Mouse (Mus musculus): Measurements from ENCODE around the gene Ankrd33b.

Ankrd33b gene

DNA sequence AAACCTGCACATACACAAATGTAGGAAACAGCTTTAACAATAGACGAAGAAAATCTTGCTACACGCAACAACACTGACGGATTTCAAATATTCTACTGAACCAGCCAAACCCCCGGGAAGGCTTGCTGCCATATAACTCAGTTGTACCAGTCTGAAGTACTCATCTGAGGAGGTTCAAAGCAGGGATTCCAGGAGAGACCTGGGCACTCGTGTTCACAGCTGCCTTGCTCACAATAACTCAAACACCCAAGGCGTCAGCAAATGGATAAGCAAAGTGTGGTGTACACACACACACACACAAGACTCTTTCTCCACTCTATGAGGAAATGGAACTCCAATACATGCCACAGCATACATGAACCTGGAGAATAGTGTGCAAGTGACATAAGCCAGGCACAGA, 29.5 kb downstream of the Ankrd33b start:
- DNase-seq (ENCODE audit: low spot score): no peak

GRCm38 (mm10) chr15:31337192-31337741, 30.3 kb downstream of the Ankrd33b start:
- no peak for DNase-seq (ENCODE audit: low spot score)

- DNase-seq (ENCODE audit: low spot score): no peak
These were observed 30.8 kb downstream of the Ankrd33b start for GRCm38 (mm10) chr15:31336685-31337084.

DNA sequence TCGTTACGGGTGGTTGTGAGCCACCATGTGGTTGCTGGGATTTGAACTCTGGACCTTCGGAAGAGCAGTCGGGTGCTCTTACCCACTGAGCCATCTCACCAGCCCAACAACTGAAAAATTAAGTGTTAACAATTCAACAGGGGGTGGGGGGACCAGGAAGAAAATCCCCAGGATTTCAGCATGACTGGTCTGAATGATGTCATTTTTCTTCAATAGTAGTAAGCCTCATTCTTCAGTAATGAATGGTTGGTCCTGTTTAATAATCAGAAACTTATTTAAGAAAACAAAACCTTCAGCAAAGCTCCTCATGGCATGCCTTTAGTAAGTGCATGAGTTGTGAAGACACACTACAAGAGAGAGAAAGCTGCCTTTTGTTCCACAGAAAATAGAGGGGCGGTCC, 32.7 kb downstream of the Ankrd33b start:
- no peak for DNase-seq (ENCODE audit: low spot score)

- no peak for DNase-seq (ENCODE audit: low spot score)
These were observed 34.9 kb downstream of the Ankrd33b start for GRCm38 (mm10) chr15:31332541-31333163.

- DNase-seq (ENCODE audit: low spot score): no peak
These were observed 35.8 kb downstream of the Ankrd33b start for GRCm38 (mm10) chr15:31331742-31332141.

DNA sequence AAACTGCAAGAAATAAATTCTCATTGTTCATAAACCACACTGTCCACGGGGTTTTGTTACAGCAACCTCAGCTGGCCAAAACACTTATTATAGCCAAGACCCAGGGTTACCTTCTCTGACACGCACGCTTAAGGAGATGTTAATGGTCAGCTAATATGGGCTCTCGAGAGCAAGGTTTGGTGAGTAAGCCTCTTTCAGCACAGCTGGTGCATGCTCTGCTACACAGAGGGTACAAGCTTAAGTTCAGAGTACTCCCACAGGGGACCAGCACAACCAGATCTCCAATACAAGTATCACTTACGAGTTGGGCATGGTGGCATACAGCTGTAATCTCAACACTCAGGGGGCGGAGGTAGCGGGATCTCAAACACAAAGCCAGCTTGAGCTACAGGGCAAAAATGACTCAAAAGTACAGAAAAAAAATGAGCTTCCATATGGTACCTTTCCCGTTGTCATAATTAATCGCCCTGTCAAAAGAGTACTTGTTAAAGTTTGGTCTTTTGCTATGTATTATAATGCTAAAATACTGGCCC, 39.4 kb downstream of the Ankrd33b start:
- no peak for DNase-seq (ENCODE audit: low spot score)

- DNase-seq (ENCODE audit: low spot score): no peak
These were observed 41.7 kb downstream of the Ankrd33b start for GRCm38 (mm10) chr15:31325660-31326354.

DNA sequence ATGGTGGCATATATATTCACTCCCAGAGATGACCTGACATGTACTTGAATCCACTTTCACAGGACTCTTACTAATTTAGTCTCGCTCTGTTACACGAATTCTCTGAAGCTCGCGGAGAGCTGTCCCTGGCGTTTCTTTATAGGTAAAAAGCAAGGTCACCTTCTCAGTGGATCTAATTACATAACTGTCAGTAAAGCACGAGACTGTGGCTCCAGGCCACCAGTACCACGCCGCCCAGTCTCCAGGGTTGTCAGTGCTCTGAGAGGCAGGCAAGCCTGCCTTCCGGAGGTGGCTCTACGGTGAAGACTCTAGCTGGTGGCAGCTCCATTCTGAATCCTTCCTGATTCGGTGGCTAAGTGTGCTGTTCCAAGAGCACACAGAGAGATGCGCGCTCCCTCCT, 43.0 kb downstream of the Ankrd33b start:
- no peak for DNase-seq (ENCODE audit: low spot score)

- no peak for DNase-seq (ENCODE audit: low spot score)
These were observed 43.8 kb downstream of the Ankrd33b start for GRCm38 (mm10) chr15:31323684-31324083.

DNA sequence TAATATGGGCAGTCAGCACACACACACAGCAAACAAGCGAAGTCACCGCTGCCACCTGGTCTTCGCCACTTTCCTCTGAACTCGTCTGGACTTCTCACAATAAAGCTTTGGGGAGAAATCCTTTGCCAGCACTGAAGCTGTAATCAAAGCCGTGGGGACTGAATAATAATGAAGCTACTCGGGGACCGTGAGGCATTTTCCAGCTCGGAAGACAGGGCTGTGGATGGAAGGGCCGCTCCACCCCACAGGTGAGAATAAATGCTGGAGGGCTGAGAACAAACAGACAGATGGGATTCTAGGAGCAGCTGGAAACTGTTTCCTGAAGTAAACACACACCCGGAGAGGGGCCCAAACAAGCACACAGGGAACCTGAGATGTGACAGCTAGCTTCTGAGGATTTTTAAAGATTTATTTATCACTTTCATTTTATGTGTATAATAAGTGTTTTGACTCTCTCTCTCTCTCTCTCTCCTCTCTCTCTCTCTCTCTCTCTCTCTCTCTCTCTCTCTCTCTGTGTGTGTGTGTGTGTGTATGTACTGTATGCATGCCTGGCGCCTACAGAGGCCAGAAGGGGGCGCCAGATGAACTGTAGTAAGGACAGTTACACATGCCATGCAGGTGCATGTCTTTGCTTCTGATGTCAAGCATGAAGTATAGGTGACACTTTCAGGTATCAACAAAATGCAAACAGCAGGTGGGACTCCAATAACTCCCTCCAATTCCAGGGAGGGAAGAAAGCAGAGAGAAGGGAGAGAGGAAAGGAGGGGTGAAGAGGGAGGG, 46.7 kb downstream of the Ankrd33b start:
- no peak for DNase-seq (ENCODE audit: low spot score)

- DNase-seq (ENCODE audit: low spot score): no peak
These were observed 48.5 kb downstream of the Ankrd33b start for GRCm38 (mm10) chr15:31319046-31319445.

- DNase-seq (ENCODE audit: low spot score): no peak
These were observed 49.2 kb downstream of the Ankrd33b start for GRCm38 (mm10) chr15:31318158-31318955.

GRCm38 (mm10) chr15:31317056-31317805, 50.3 kb downstream of the Ankrd33b start:
- no peak for DNase-seq (ENCODE audit: low spot score)

- peak; percentile 81 for DNase-seq (ENCODE audit: low spot score)
These were observed 51.8 kb downstream of the Ankrd33b start for GRCm38 (mm10) chr15:31315630-31316231.

GRCm38 (mm10) chr15:31312001-31312400, 55.5 kb downstream of the Ankrd33b start:
- DNase-seq (ENCODE audit: low spot score): no peak

GRCm38 (mm10) chr15:31309526-31309925, 58.0 kb downstream of the Ankrd33b start:
- no peak for DNase-seq (ENCODE audit: low spot score)

DNA sequence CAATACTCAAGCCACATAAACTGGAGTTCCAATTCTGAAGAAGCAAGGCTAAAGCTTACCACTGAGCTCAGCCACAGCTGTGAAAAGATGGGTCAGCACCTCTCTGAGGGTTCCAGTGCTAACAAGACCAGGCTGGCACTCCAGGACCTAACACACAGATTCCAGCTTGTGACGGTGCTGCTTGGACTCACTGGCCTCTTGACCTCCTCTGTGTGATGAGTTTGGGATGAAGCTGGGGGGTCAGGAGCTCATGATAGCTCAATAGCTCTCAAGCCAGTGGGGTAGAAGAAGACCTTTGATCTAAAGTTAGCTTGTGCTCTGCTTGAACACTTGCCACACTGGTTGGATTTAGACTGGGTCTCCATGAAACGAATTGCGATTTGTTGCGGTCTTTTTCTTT, 60.8 kb downstream of the Ankrd33b start:
- DNase-seq (ENCODE audit: low spot score): no peak

DNA sequence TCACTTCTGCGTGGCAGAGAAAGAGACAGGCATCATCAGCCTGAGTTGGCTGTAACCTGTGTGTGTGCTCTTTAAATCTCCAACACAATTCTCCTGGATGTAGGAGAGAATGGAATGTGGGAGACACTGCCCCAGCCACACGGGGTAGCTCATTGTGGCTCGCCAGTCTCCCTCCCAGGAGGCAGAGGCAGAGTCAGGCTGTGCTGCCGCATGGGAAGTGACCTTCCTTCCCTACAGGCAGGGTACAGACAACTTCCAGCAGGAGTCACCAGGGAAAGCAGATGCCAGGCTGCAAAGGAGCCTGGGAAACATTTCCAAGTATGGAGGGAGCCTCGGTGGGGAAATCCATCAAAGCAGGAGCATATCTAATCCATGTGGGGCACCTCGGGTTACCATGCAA, 62.3 kb downstream of the Ankrd33b start:
- DNase-seq (ENCODE audit: low spot score): no peak

DNA sequence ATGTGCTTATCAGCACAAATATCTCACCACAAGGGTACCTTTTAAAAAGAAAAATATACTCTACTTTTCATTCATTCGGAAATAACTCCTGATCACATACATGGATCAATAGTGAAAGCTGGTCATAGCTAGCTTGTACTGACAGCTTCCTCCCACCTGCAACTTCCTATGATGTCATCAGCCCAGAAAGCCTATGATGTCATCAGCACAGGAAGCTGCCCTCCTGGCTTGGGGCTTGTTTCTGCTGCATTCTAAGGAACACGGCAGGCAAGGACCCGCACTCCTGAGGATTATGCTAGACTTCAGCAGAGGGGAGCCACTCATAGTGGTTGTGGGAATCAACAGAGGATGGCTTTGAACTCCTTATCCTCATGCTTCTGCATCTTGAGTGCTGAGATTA, 63.2 kb downstream of the Ankrd33b start:
- DNase-seq (ENCODE audit: low spot score): no peak

Data from adipocyte (in vitro differentiated cells).